Mouse (Mus musculus): ENCODE measurements at regions not wholly inside any gene's neighbourhood (a gene's known extent, or its start where the extent isn't known, plus 50 kb on each side); places are given as distances from the start of the nearest gene placed in this dataset.

DNA sequence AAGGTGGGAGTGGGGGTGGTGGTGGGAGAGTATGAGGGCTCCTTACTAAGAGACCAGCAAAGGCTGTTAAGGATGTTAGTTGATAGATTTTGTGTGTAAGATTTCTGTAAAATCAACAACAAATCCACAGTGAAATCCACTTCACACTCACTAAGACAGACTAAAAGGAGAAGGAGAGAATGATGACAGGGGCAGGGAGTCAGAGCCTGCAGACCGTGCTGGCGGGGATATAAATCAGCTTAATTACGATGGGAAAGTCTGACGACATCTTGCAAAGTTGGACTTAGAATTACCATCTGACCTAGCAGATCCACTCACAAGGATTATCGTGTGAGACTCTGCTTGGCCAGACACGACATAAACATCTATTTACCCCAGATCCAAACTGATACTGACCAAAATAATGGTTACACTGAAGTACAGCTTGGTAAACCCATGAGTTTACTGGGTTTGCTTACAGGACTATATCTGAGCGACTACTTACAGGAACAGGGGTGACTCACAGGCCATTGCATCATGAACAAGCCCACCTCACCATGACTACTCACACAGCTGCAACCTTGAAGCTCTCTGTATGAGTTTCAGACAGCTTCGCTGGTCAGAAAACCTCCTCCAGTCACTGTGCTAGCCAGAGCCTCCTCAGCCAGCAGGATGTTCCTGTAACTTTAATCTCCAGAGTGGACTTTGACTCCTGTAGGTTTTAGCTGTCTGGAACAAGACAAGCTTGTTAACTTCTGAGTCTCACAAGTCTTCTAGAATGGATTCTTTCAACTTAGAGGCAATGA, 50.5 kb upstream of the Ednra start:
- Histone ChIP-seq H3K27me3 (ENCODE audit: insufficient read depth, low read length) (no peaks in the 10 kb centered on the region), H3K36me3 (ENCODE audit: insufficient read depth, low read length) (no peaks in the 10 kb centered on the region), H3K4me1 (replicated peaks; ENCODE audit: low read depth, low read length) (no peaks in the 10 kb centered on the region), H3K9me3 (ENCODE audit: low read length) (peaks cover 3% of the 10 kb centered on the region; the same call in 1 of the 2 replicates), H3K4me3 (replicated peaks; ENCODE audit: low read length) (no peak overlapping the region)
- TF ChIP-seq CTCF (conservative IDR thresholded peaks at IDR 0.05; ENCODE audit: low read length) (no peak), POU5F1 (IDR thresholded peaks at IDR 0.05; ENCODE audit: borderline replicate concordance, low read length) (no peak), NANOG (IDR thresholded peaks at IDR 0.05; ENCODE audit: borderline replicate concordance, low read length) (no peak)

DNA sequence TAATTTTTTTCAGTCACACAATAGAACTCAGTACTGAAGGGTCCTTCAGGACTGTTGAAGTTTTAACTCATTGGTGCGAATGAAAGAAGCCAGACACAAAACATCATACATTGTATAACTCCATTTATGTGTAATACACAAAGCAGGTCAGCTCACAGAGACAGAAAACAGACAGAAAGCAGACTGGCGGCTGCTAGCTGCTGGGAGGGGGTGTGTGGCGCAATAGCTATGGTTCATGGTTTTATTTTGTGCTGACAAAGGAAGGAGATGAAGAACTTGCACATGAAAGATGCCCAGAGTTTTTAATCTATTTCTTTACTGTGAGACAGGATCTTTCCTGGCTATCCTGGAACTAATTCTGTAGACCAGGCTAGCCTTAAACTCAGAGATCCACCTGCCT, 51.3 kb upstream of the Ednra start:
- no peak for TF ChIP-seq NANOG (IDR thresholded peaks at IDR 0.05; ENCODE audit: borderline replicate concordance, low read length)
- TF ChIP-seq POU5F1 (IDR thresholded peaks at IDR 0.05; ENCODE audit: borderline replicate concordance, low read length), result no peak
- TF ChIP-seq CTCF (conservative IDR thresholded peaks at IDR 0.05; ENCODE audit: low read length), result no peak
- Histone ChIP-seq H3K9me3 (ENCODE audit: low read length) (no peaks in the 10 kb centered on the region), H3K4me3 (replicated peaks; ENCODE audit: low read length) (no peak overlapping the region), H3K27me3 (ENCODE audit: insufficient read depth, low read length) (no peaks in the 10 kb centered on the region), H3K4me1 (replicated peaks; ENCODE audit: low read depth, low read length) (no peaks in the 10 kb centered on the region), H3K36me3 (ENCODE audit: insufficient read depth, low read length) (no peaks in the 10 kb centered on the region)

DNA sequence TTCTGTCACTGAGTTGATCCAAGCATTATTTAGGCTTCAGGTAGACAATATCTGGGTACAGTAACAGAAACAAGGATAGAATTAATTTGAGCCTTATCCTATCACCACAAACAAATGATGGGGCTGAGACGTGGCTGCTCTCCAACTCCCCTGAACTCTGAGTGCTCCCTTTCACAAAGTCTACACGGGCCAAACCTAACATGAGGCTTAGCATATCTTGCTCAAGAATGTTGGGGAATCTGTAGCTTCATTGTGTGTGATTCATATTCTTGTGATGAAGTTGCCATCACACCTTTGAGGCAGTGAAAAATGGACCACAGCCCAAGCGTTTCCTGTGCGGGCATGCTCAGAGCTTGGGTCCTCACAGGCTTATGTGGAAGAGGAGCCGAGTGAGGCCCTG, 53.3 kb upstream of the Ednra start:
- Histone ChIP-seq H3K4me1 (replicated peaks; ENCODE audit: low read depth, low read length) (no peaks in the 10 kb centered on the region), H3K4me3 (replicated peaks; ENCODE audit: low read length) (no peak overlapping the region), H3K9me3 (ENCODE audit: low read length) (no peaks in the 10 kb centered on the region), H3K36me3 (ENCODE audit: insufficient read depth, low read length) (no peaks in the 10 kb centered on the region), H3K27me3 (ENCODE audit: insufficient read depth, low read length) (no peaks in the 10 kb centered on the region)
- TF ChIP-seq NANOG (IDR thresholded peaks at IDR 0.05; ENCODE audit: borderline replicate concordance, low read length) (no peak), POU5F1 (IDR thresholded peaks at IDR 0.05; ENCODE audit: borderline replicate concordance, low read length) (no peak), CTCF (conservative IDR thresholded peaks at IDR 0.05; ENCODE audit: low read length) (no peak)

DNA sequence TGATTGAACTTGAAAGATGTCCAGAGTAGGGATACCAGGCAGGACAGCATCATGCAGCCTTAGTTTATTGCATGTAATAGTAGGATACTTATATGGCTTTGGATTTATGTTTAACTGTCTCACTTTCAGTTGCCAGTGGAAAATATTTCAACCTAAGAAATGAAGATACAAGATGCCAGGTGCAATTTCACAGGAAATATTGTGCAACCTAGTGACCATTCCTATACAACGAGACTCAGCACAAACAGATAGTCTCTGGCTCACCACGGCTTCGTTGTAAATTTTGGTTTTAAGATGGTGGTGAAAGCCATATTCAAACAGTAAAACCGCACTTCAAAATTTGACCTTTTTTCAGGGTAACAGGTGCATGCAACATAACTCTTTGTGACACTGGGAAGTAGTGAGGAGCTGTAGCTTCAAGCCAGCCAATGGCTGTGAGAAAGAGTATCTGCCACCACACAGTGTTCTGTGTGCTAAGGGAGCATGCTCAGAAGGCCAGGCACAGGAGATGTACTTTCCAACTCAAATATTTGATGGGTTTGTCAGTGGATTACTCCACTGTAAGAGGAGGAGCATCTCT, 61.5 kb upstream of the Ednra start:
- H3K4me1 ChIP-seq (replicated peaks; ENCODE audit: low read depth, low read length), result 0 out of 2 replicates have a peak, but pooled peaks cover 2% of the 10 kb centered on the region
- TF ChIP-seq POU5F1 (IDR thresholded peaks at IDR 0.05; ENCODE audit: borderline replicate concordance, low read length) (no peak), NANOG (IDR thresholded peaks at IDR 0.05; ENCODE audit: borderline replicate concordance, low read length) (no peak), CTCF (conservative IDR thresholded peaks at IDR 0.05; ENCODE audit: low read length) (no peak)
- no peaks in the 10 kb centered on the region for H3K9me3 ChIP-seq (ENCODE audit: low read length)
- H3K4me3 ChIP-seq (replicated peaks; ENCODE audit: low read length), result no peak overlapping the region
- no peaks in the 10 kb centered on the region for H3K36me3 ChIP-seq (ENCODE audit: insufficient read depth, low read length)
- no peaks in the 10 kb centered on the region for H3K27me3 ChIP-seq (ENCODE audit: insufficient read depth, low read length)

DNA sequence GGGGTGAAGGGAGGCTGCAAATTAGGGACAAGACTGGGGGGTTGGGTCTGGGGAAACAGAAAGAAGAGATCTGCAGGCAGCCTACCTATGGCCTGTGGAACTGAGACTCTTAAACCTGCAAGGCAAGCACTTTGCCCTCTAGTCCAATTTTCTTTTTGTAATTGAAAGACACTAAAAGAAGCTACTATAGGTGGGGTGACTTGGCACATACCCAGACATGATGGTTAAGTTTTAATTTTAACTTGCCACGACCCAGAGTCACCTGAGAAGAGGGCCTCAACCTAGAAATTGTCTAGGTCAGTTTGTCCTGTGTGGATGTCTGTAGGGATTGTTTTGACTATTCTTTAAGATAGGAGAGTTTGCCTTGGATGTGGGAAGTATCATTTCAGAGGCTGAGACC, 70.6 kb upstream of the Ednra start:
- no peaks in the 10 kb centered on the region for H3K27me3 ChIP-seq (ENCODE audit: insufficient read depth, low read length)
- H3K9me3 ChIP-seq (ENCODE audit: low read length), result peaks cover 31% of the 10 kb centered on the region
- H3K4me1 ChIP-seq (replicated peaks; ENCODE audit: low read depth, low read length), result no peaks in the 10 kb centered on the region
- TF ChIP-seq POU5F1 (IDR thresholded peaks at IDR 0.05; ENCODE audit: borderline replicate concordance, low read length), result no peak
- H3K36me3 ChIP-seq (ENCODE audit: insufficient read depth, low read length), result no peaks in the 10 kb centered on the region
- no peak overlapping the region for H3K4me3 ChIP-seq (replicated peaks; ENCODE audit: low read length)

DNA sequence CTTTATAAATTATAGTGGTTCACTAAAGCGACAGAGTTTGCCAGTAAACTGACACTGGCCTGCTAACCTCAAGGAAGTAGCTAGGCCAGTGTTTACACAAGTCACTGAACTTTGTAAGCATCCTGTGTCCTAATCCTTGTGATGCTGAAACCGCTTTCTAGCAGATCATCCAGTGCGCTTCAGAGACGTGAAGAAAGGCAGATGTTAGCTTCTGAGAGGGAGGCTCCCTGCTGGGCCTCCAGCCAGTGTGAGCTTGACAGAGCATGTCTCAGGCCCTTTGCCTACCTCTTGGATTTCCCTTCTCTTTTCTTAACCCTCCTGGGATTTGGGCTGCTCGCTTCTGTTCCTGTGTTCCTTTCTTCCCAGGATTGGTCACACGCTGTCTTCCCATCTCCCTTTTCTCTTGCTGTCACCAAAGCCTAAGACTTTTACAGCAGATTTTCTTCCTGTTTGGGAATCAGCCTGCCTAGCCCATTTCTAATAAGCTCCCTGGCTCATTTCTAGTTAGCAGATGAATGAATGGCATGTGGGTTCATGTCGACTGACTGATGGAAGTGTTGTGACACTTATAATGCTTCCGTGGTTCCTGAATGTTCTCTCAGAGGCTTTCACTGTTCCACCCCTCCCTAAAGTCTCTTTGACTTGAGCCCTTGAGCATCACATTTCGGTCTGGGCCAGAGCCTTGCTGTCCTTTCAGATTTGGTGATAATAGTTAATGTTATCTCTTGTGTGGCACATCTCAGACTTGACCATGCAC, 79.1 kb upstream of the Ednra start:
- Histone ChIP-seq H3K36me3 (ENCODE audit: insufficient read depth, low read length) (no peaks in the 10 kb centered on the region), H3K27me3 (ENCODE audit: insufficient read depth, low read length) (no peaks in the 10 kb centered on the region), H3K9me3 (ENCODE audit: low read length) (peaks cover 24% of the 10 kb centered on the region), H3K4me1 (replicated peaks; ENCODE audit: low read depth, low read length) (no peaks in the 10 kb centered on the region), H3K4me3 (replicated peaks; ENCODE audit: low read length) (no peak overlapping the region)
- no peak for TF ChIP-seq CTCF (conservative IDR thresholded peaks at IDR 0.05; ENCODE audit: low read length)
- no peak for TF ChIP-seq POU5F1 (IDR thresholded peaks at IDR 0.05; ENCODE audit: borderline replicate concordance, low read length)

DNA sequence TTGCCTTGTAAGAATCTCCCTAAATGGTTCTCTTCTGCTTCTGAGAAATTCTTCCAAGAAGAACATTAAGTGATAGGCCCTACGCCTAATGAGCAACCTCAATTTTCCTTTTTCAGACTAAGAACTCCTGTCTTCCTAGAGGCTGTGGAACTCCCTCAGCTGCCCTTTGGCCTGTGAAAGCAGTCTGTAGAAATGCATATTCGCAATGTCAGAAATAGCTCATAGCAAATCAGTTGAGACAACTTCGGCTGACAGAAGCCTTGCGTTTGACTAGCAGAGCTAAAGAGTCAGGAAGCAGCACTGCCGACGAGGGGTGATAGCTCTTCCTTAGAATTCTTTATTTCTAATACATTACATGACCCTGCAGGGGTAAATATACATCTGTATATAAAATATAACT, 80.3 kb upstream of the Ednra start:
- Histone ChIP-seq H3K4me3 (replicated peaks; ENCODE audit: low read length) (no peak overlapping the region), H3K27me3 (ENCODE audit: insufficient read depth, low read length) (no peaks in the 10 kb centered on the region), H3K36me3 (ENCODE audit: insufficient read depth, low read length) (no peaks in the 10 kb centered on the region), H3K4me1 (replicated peaks; ENCODE audit: low read depth, low read length) (no peaks in the 10 kb centered on the region), H3K9me3 (ENCODE audit: low read length) (peaks cover 20% of the 10 kb centered on the region)
- TF ChIP-seq NANOG (IDR thresholded peaks at IDR 0.05; ENCODE audit: borderline replicate concordance, low read length) (no peak), CTCF (conservative IDR thresholded peaks at IDR 0.05; ENCODE audit: low read length) (no peak)

DNA sequence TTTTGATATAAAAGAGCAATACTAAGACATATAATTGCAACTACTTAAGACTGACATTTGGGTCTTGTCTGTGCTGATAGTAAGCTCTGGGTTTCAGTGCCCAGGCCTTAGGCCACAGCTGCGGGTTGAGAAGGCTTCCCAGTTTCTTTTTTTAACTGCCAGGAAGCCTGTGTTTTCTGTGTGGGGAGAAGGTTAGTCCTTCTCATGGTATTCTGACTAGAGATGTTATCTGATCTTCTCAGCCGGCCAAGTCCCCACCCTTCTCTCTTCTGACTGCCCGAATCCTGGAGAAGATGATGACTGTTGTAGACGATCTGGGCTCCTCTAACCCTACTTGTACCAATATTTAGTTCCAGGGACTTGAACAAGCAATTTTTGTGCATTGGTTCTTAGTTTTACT, 80.7 kb upstream of the Ednra start:
- H3K4me3 ChIP-seq (replicated peaks; ENCODE audit: low read length), result no peak overlapping the region
- no peaks in the 10 kb centered on the region for H3K36me3 ChIP-seq (ENCODE audit: insufficient read depth, low read length)
- H3K27me3 ChIP-seq (ENCODE audit: insufficient read depth, low read length), result no peaks in the 10 kb centered on the region
- no peak for TF ChIP-seq CTCF (conservative IDR thresholded peaks at IDR 0.05; ENCODE audit: low read length)
- no peak for TF ChIP-seq POU5F1 (IDR thresholded peaks at IDR 0.05; ENCODE audit: borderline replicate concordance, low read length)
- no peak for TF ChIP-seq NANOG (IDR thresholded peaks at IDR 0.05; ENCODE audit: borderline replicate concordance, low read length)
- peaks cover 20% of the 10 kb centered on the region for H3K9me3 ChIP-seq (ENCODE audit: low read length)
- no peaks in the 10 kb centered on the region for H3K4me1 ChIP-seq (replicated peaks; ENCODE audit: low read depth, low read length)

All from E14TG2a.4 (cell line).